Mouse (Mus musculus) ES-Bruce4 (cell line): ENCODE results near the gene Ldlrad3.

ENCODE experiments used
- CTCF ChIP-seq: IDR thresholded peaks from one replicate; pipeline ENCODE4 v1.8.1; 2011; ENCODE audit warnings: low read depth, low read length
- EP300 ChIP-seq: IDR thresholded peaks from 2 replicates; pipeline ENCODE4 v1.6.1; 2011; ENCODE audit warnings: low read depth, low read length; ENCODE audit not compliant: insufficient read depth
- POLR2A ChIP-seq: IDR thresholded peaks from one replicate; pipeline ENCODE4 v1.8.1; 2011; ENCODE audit warnings: low read length; ENCODE audit not compliant: insufficient read depth

GRCm38 (mm10) chr2:102052951-102053660 lies 133.1 kb downstream of the Ldlrad3 start:
- TF ChIP-seq CTCF (no peak), POLR2A (no peak), EP300 (no peak)
